Mouse (Mus musculus) lung, adult 2 months (tissue): Measurements from ENCODE around the gene Cbx2.

Experiments used
- CTCF ChIP-seq: fragments of 200-500 bp; IDR thresholded peaks from 2 replicates; pipeline ENCODE4 v1.5.1; 2011; ENCODE audit warnings: mild to moderate bottlenecking, low read length, control low read depth; ENCODE audit not compliant: insufficient read depth
- POLR2A ChIP-seq: fragments of 200-500 bp; IDR thresholded peaks from 2 replicates; pipeline ENCODE4 v1.6.1; 2011; ENCODE audit warnings: low read depth, mild to moderate bottlenecking, control low read depth, low read length, borderline replicate concordance; ENCODE audit errors: extremely low read depth

GRCm38 (mm10) chr11:118992781-118993180 is 30.0 kb upstream of the Cbx2 start:
- no peak for TF ChIP-seq CTCF
- TF ChIP-seq POLR2A, result no peak
